Mouse (Mus musculus): ENCODE data around the gene Fam160a2. TPM values are rescaled to one million over a fixed set of nuclear protein-coding genes. Genes with fewer than 3 reads are reported as not detected.

The Fam160a2 gene
- 20.0 TPM for polyA plus RNA-seq (2014; fragmentation: Illumina TruSeq; extraction: RNeasy Lipid Tissue Mini Kit (QIAGEN cat#74804))

GRCm38 (mm10) chr7:105399935-105400624 lies at the start of gene Fam160a2:
TSS of gene Fam160a2 (minus strand) at chr7:105400054.

GRCm38 (mm10) chr7:105425424-105426043 lies 25.7 kb upstream of the Fam160a2 start, which contains the start of gene Cckbr:
TSS of gene Cckbr (plus strand) at chr7:105425731.

GRCm38 (mm10) chr7:105404268-105404667 lies 4.4 kb upstream of the Fam160a2 start, which contains the start of gene Cnga4:
TSS of gene Cnga4 (plus strand) at chr7:105404568.

GRCm38 (mm10) chr7:105374866-105375265 lies 25.0 kb downstream of the Fam160a2 start, which contains the start of gene Gm5901:
TSS of gene Gm5901 (plus strand) at chr7:105375038.

GRCm38 (mm10) chr7:105367930-105368329 lies 31.9 kb downstream of the Fam160a2 start, which contains the start of gene Olfr692:
TSS of gene Olfr692 (plus strand) at chr7:105368230.

GRCm38 (mm10) chr7:105342170-105342569 lies 57.7 kb downstream of the Fam160a2 start, which contains the start of gene Olfr691:
TSS of gene Olfr691 (minus strand) at chr7:105342270.

GRCm38 (mm10) chr7:105334004-105334403 lies 65.8 kb downstream of the Fam160a2 start, which contains the start of gene Olfr690:
TSS of gene Olfr690 (minus strand) at chr7:105334104.

Other genes with a start within 250 kb of the Fam160a2 start
- gene Olfr684, start 236.4 kb downstream of the Fam160a2 start, polyA plus RNA-seq (2014; fragmentation: Illumina TruSeq; extraction: RNeasy Lipid Tissue Mini Kit (QIAGEN cat#74804)), result not detected
- gene Olfr685, start 214.0 kb downstream of the Fam160a2 start, polyA plus RNA-seq (2014; fragmentation: Illumina TruSeq; extraction: RNeasy Lipid Tissue Mini Kit (QIAGEN cat#74804)), result not detected
- gene Olfr686, start 192.6 kb downstream of the Fam160a2 start, polyA plus RNA-seq (2014; fragmentation: Illumina TruSeq; extraction: RNeasy Lipid Tissue Mini Kit (QIAGEN cat#74804)), result not detected
- gene Olfr688, start 112.0 kb downstream of the Fam160a2 start, polyA plus RNA-seq (2014; fragmentation: Illumina TruSeq; extraction: RNeasy Lipid Tissue Mini Kit (QIAGEN cat#74804)), result not detected
- not detected for gene Olfr689, start 88.9 kb downstream of the Fam160a2 start, polyA plus RNA-seq (2014; fragmentation: Illumina TruSeq; extraction: RNeasy Lipid Tissue Mini Kit (QIAGEN cat#74804))
- not detected for gene Olfr690, start 66.0 kb downstream of the Fam160a2 start, polyA plus RNA-seq (2014; fragmentation: Illumina TruSeq; extraction: RNeasy Lipid Tissue Mini Kit (QIAGEN cat#74804))
- gene Olfr691, start 57.8 kb downstream of the Fam160a2 start, polyA plus RNA-seq (2014; fragmentation: Illumina TruSeq; extraction: RNeasy Lipid Tissue Mini Kit (QIAGEN cat#74804)), result not detected
- not detected for gene Olfr692, start 31.8 kb downstream of the Fam160a2 start, polyA plus RNA-seq (2014; fragmentation: Illumina TruSeq; extraction: RNeasy Lipid Tissue Mini Kit (QIAGEN cat#74804))
- not detected for gene Gm5901, start 25.0 kb downstream of the Fam160a2 start, polyA plus RNA-seq (2014; fragmentation: Illumina TruSeq; extraction: RNeasy Lipid Tissue Mini Kit (QIAGEN cat#74804))
- not detected for gene Cnga4, start 4.5 kb upstream of the Fam160a2 start, polyA plus RNA-seq (2014; fragmentation: Illumina TruSeq; extraction: RNeasy Lipid Tissue Mini Kit (QIAGEN cat#74804))
- gene Cckbr, start 25.7 kb upstream of the Fam160a2 start, polyA plus RNA-seq (2014; fragmentation: Illumina TruSeq; extraction: RNeasy Lipid Tissue Mini Kit (QIAGEN cat#74804)), result 0.29 TPM
- 10.7 TPM for gene Cavin3, start 82.2 kb upstream of the Fam160a2 start, polyA plus RNA-seq (2014; fragmentation: Illumina TruSeq; extraction: RNeasy Lipid Tissue Mini Kit (QIAGEN cat#74804))
- gene Smpd1, start 154.3 kb upstream of the Fam160a2 start, polyA plus RNA-seq (2014; fragmentation: Illumina TruSeq; extraction: RNeasy Lipid Tissue Mini Kit (QIAGEN cat#74804)), result 2.7 TPM
- gene Apbb1, start 181.6 kb upstream of the Fam160a2 start, polyA plus RNA-seq (2014; fragmentation: Illumina TruSeq; extraction: RNeasy Lipid Tissue Mini Kit (QIAGEN cat#74804)), result 1.1 TPM
- gene Hpx, start 200.1 kb upstream of the Fam160a2 start, polyA plus RNA-seq (2014; fragmentation: Illumina TruSeq; extraction: RNeasy Lipid Tissue Mini Kit (QIAGEN cat#74804)), result not detected
- 2.9 TPM for gene Trim3, start 233.5 kb upstream of the Fam160a2 start, polyA plus RNA-seq (2014; fragmentation: Illumina TruSeq; extraction: RNeasy Lipid Tissue Mini Kit (QIAGEN cat#74804))
- gene Timm10b, start 240.0 kb upstream of the Fam160a2 start, polyA plus RNA-seq (2014; fragmentation: Illumina TruSeq; extraction: RNeasy Lipid Tissue Mini Kit (QIAGEN cat#74804)), result 30.5 TPM
- gene Arfip2, start 240.4 kb upstream of the Fam160a2 start, polyA plus RNA-seq (2014; fragmentation: Illumina TruSeq; extraction: RNeasy Lipid Tissue Mini Kit (QIAGEN cat#74804)), result 9.0 TPM
- gene Gm45799, start 240.5 kb upstream of the Fam160a2 start, polyA plus RNA-seq (2014; fragmentation: Illumina TruSeq; extraction: RNeasy Lipid Tissue Mini Kit (QIAGEN cat#74804)), result 2.3 TPM